Mouse (Mus musculus): ENCODE data around the gene Vmn1r221. TPM values are rescaled to one million over a fixed set of nuclear protein-coding genes. Genes with fewer than 3 reads are reported as not detected.
A peak's percentile ranks its signal among the peaks of the same experiment; 100 is the strongest.
"Not testable (repeated sequence)": the region's sequence is repeated elsewhere in the genome, so short reads cannot be mapped to it uniquely, and the experiment has no call there.

The Vmn1r221 gene
- not detected in 2 replicates for polyA plus RNA-seq (2015; fragmentation: Nextera tagmentation; extraction: Ambion mirVana)

DNA sequence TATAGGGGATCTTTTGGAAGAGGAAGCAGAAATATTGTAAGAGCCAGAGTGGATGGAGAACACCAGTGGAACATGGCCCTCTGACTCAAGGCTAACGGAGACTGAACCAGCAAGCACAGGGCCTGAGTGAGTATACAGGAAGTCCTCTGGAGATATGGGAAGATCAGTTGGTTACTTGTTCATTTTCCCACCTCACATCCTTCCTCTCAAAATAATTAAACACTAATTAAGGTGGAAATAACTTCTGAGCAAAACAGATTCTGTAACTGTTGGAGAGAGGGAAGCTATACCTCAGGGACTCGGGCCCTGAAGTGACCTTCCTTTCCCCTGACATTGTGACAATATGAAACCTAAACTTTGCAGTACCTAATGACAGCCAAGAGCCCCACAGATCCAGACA, at the start of gene Vmn1r221:
Gene Vmn1r221, plus strand, starts transcription at position 301 of the 400 bp plus-strand sequence.
- ATAC-seq; H3K4me1 ChIP-seq (ENCODE audit: control insufficient read depth, insufficient read depth, low read depth, low read length); H3K4me3 ChIP-seq (ENCODE audit: low read length); H3K27ac ChIP-seq (ENCODE audit: low read depth, low read length); H3K9ac ChIP-seq (ENCODE audit: low read depth, low read length); H3K4me2 ChIP-seq (ENCODE audit: low read length); H3K36me3 ChIP-seq (ENCODE audit: control insufficient read depth, insufficient read depth, low read length); H3K9me3 ChIP-seq (ENCODE audit: control insufficient read depth, low read length); H3K27me3 ChIP-seq (replicated peaks; ENCODE audit: control insufficient read depth, insufficient read depth, low read length): not testable (repeated sequence)
- WGBS = 93% methylated on average over 2 of the region's 2 CpGs

DNA sequence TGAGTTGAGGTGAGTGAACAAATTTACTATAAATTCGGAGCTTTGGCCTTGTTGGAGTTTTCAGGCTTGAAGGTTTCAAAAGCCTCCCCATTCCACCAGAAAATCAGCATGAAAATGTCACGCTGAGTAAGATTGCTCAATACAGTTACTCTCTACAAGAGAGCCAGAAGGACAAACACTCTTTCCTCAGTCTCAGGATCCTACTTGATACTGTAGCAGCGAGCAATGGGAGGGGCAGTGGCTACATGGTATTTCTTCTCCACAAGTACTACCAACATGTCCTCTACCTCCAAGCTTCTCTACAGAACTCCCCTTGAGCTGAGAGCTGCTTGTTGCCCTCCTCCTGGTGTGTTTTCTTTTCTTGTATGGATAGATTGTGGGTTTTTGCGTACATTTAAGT, 47.5 kb upstream of the Vmn1r221 start:
- not testable (repeated sequence) for H3K36me3 ChIP-seq (ENCODE audit: control insufficient read depth, insufficient read depth, low read length); H3K27ac ChIP-seq (ENCODE audit: low read depth, low read length); H3K4me2 ChIP-seq (ENCODE audit: low read length); ATAC-seq; H3K9me3 ChIP-seq (ENCODE audit: control insufficient read depth, low read length); H3K27me3 ChIP-seq (replicated peaks; ENCODE audit: control insufficient read depth, insufficient read depth, low read length); H3K4me3 ChIP-seq (ENCODE audit: low read length); H3K9ac ChIP-seq (ENCODE audit: low read depth, low read length); H3K4me1 ChIP-seq (ENCODE audit: control insufficient read depth, insufficient read depth, low read depth, low read length)
- WGBS = 82% methylated on average over 4 of the region's 4 CpGs

DNA sequence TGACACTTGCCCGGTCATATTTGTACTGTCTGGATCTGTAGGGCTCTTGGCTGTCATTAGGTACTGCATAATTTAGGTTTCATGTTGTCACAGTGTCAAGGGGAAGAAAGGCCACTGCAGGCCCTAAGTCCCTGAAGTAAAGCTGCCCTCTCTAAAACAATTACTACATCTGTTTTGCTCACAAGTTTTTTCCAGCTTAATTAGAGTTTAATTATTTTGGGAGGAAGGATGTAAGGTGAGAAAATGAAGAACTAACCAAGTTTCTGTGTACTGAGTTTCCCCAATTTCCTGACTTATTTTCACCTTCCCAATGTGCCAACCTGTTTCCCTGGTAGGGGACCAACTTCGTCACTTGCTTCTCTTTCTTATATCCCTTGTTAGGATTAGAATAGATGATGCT, 26.1 kb upstream of the Vmn1r221 start, which contains the start of gene Vmn1r220:
Gene Vmn1r220, minus strand, starts transcription at position 101 of the 400 bp plus-strand sequence.
- Histone ChIP-seq H3K9me3 (ENCODE audit: control insufficient read depth, low read length) (no peaks in the 10 kb centered on the region), H3K36me3 (ENCODE audit: control insufficient read depth, insufficient read depth, low read length) (no peaks in the 10 kb centered on the region), H3K4me3 (ENCODE audit: low read length) (no peak within 1 kb of the TSS), H3K4me2 (ENCODE audit: low read length) (no peak within 1 kb of the TSS), H3K4me1 (ENCODE audit: control insufficient read depth, insufficient read depth, low read depth, low read length) (no peaks in the 10 kb centered on the region), H3K9ac (ENCODE audit: low read depth, low read length) (no peak within 1 kb of the TSS), H3K27ac (ENCODE audit: low read depth, low read length) (no peak within 1 kb of the TSS), H3K27me3 (replicated peaks; ENCODE audit: control insufficient read depth, insufficient read depth, low read length) (no peaks in the 10 kb centered on the region)
- no peak for ATAC-seq
- WGBS = 80% methylated on average over 2 of the region's 2 CpGs

DNA sequence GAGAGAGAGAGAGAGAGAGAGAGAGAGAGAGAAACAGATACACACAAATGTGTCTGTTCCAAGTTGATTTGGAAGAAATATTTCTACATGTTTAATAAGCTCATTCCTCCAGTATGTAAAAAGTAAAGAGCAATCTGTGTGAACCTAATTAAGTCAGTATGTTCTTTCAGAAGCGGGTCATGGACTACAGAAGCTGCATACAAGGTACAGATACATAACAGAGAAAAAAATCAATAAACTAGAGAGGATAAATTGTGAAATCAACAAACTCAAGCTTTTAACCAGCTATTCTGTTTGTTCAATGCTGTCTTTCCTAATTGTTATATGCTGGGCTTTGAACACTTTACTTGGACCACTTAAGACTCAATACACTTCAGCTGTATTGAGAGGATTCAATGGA, 10.0 kb upstream of the Vmn1r221 start:
- not testable (repeated sequence) for H3K4me2 ChIP-seq (ENCODE audit: low read length); H3K4me1 ChIP-seq (ENCODE audit: control insufficient read depth, insufficient read depth, low read depth, low read length); H3K9me3 ChIP-seq (ENCODE audit: control insufficient read depth, low read length); H3K27me3 ChIP-seq (replicated peaks; ENCODE audit: control insufficient read depth, insufficient read depth, low read length); H3K4me3 ChIP-seq (ENCODE audit: low read length); H3K36me3 ChIP-seq (ENCODE audit: control insufficient read depth, insufficient read depth, low read length); H3K27ac ChIP-seq (ENCODE audit: low read depth, low read length); H3K9ac ChIP-seq (ENCODE audit: low read depth, low read length); ATAC-seq
- WGBS = 85% methylated on average over 1 of the region's 1 CpGs

DNA sequence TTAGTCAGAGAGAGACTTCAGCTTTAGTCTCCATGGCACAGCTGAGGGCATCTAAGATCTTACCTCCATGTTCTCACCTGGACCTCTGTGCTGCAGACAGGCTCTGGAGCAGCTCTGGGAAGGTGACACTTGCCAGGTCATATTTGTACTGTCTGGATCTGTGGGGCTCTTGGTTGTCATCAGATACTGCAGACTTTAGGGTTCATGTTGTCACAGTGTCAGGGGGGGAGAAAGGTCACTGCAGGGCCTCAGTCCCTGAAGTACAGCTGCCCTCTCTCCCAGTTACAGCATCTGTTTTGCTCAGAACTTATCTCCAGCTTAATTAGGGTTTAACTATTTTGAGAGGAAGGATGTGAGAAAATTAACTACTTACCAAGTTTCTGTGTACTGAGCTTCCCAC, 21.9 kb downstream of the Vmn1r221 start, which contains the start of gene Vmn1r222:
Gene Vmn1r222, minus strand, starts transcription at position 101 of the 400 bp plus-strand sequence.
- H3K36me3 ChIP-seq (ENCODE audit: control insufficient read depth, insufficient read depth, low read length); H3K27me3 ChIP-seq (replicated peaks; ENCODE audit: control insufficient read depth, insufficient read depth, low read length); ATAC-seq; H3K27ac ChIP-seq (ENCODE audit: low read depth, low read length); H3K9me3 ChIP-seq (ENCODE audit: control insufficient read depth, low read length); H3K4me3 ChIP-seq (ENCODE audit: low read length); H3K4me2 ChIP-seq (ENCODE audit: low read length); H3K9ac ChIP-seq (ENCODE audit: low read depth, low read length); H3K4me1 ChIP-seq (ENCODE audit: control insufficient read depth, insufficient read depth, low read depth, low read length): not testable (repeated sequence)

DNA sequence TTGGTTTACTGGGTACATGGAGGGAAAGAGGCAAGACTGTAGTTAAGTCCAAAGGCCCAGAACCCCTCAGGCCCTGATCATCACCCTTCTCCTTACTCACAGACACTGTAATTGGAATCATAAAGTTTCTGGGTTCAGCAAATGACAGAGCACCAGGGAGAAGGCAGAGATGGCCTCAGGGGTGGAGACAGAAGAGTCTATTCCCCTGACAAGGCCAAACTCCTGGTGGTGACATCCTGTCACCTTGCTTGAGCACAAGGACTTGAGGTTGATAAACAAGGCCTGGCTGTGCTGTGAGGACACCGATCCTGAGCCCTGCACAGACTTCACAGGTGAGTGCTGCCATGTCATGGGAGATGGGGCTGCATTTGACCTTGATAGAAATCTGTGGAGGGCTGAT, 32.9 kb downstream of the Vmn1r221 start, which contains the start of gene Vmn1r223:
Gene Vmn1r223, plus strand, starts transcription at position 301 of the 400 bp plus-strand sequence.
- H3K9ac ChIP-seq (ENCODE audit: low read depth, low read length); H3K4me2 ChIP-seq (ENCODE audit: low read length); H3K27me3 ChIP-seq (replicated peaks; ENCODE audit: control insufficient read depth, insufficient read depth, low read length); H3K27ac ChIP-seq (ENCODE audit: low read depth, low read length); H3K36me3 ChIP-seq (ENCODE audit: control insufficient read depth, insufficient read depth, low read length); H3K9me3 ChIP-seq (ENCODE audit: control insufficient read depth, low read length); H3K4me1 ChIP-seq (ENCODE audit: control insufficient read depth, insufficient read depth, low read depth, low read length); ATAC-seq; H3K4me3 ChIP-seq (ENCODE audit: low read length): not testable (repeated sequence)
- WGBS = 100% methylated on average over 1 of the region's 1 CpGs

DNA sequence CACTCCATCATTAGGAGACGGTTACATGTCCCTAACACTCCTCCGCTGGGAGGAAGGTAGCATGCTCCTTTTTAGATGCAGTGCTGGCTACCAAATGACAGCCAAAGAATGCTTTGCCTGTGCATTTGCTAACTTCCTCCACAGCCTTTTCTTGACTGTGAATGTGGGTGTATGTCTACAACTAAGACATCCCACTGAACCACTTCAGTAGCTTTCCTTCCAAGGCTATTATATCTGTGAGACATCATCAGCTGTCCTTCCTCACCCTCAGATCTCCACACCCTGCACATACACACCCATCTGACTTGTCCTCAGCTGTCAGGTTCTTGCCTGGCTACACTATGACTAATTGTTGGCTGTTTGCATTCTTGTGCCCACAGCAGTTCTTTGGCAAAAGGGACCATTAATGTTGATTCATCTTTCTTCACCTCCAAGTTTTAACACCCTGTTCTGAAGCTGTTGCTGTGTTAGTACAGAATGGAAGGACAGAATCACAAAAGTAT, 44.7 kb downstream of the Vmn1r221 start:
- no peaks in the 10 kb centered on the region for H3K4me1 ChIP-seq (ENCODE audit: control insufficient read depth, insufficient read depth, low read depth, low read length)
- no peak for ATAC-seq
- H3K27me3 ChIP-seq (replicated peaks; ENCODE audit: control insufficient read depth, insufficient read depth, low read length) = no peaks in the 10 kb centered on the region
- H3K27ac ChIP-seq (ENCODE audit: low read depth, low read length) = no peak overlapping the region
- WGBS = 95% methylated on average over 2 of the region's 2 CpGs
- no peak overlapping the region for H3K4me2 ChIP-seq (ENCODE audit: low read length)
- no peak overlapping the region for H3K4me3 ChIP-seq (ENCODE audit: low read length)
- no peak overlapping the region for H3K9ac ChIP-seq (ENCODE audit: low read depth, low read length)
- no peaks in the 10 kb centered on the region; the same call in 1 of the 2 replicates for H3K9me3 ChIP-seq (ENCODE audit: control insufficient read depth, low read length)
- no peaks in the 10 kb centered on the region for H3K36me3 ChIP-seq (ENCODE audit: control insufficient read depth, insufficient read depth, low read length)

DNA sequence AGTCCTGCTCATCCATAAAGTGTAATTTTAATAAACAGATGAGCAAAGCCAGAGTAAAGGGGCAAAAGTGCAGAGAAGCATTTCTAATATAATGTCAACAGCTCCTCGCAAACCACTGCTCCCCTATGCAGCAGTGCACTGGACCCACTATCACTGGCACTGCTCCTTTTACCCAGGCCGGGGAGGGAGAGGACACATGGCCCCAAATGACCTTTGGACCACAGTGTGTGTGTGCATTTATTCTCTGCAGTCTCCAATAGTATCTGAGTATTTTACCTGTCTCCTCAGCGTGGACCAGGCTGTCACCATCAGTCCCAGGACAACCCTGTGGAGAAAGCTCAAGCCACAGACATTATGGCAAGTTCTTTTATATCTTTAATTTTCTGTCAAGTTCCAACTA, 54.7 kb downstream of the Vmn1r221 start:
- H3K9ac ChIP-seq (ENCODE audit: low read depth, low read length); H3K4me2 ChIP-seq (ENCODE audit: low read length); ATAC-seq; H3K9me3 ChIP-seq (ENCODE audit: control insufficient read depth, low read length); H3K4me3 ChIP-seq (ENCODE audit: low read length); H3K27me3 ChIP-seq (replicated peaks; ENCODE audit: control insufficient read depth, insufficient read depth, low read length); H3K4me1 ChIP-seq (ENCODE audit: control insufficient read depth, insufficient read depth, low read depth, low read length); H3K36me3 ChIP-seq (ENCODE audit: control insufficient read depth, insufficient read depth, low read length); H3K27ac ChIP-seq (ENCODE audit: low read depth, low read length): not testable (repeated sequence)
- 91% methylated on average over 2 of the region's 3 CpGs for WGBS

DNA sequence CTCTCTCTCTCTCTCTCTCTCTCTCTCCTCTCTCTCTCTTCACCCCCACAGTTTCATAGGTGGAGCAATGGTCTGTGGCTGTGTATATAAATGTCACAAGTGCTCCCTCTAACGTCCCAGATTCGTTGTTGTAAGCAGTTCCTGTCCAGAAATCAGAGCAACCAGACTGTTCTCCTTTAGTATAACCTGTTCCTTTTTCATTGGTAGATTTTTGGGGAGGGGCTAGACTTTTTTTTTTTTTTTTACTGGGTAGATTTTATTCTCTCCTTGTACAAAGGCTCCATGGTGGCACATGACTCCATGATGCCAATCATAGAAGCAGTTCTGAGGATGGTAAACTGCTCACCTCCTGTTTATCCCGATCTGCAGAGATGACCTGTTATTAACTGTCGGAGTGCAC, 55.2 kb downstream of the Vmn1r221 start:
- H3K9ac ChIP-seq (ENCODE audit: low read depth, low read length); H3K27me3 ChIP-seq (replicated peaks; ENCODE audit: control insufficient read depth, insufficient read depth, low read length); H3K9me3 ChIP-seq (ENCODE audit: control insufficient read depth, low read length); H3K36me3 ChIP-seq (ENCODE audit: control insufficient read depth, insufficient read depth, low read length); H3K27ac ChIP-seq (ENCODE audit: low read depth, low read length); H3K4me1 ChIP-seq (ENCODE audit: control insufficient read depth, insufficient read depth, low read depth, low read length): not testable (repeated sequence)
- H3K4me2 ChIP-seq (ENCODE audit: low read length) = peak overlapping the region; percentile 54
- ATAC-seq = peak; percentile 93
- 46% methylated on average over 4 of the region's 4 CpGs for WGBS
- H3K4me3 ChIP-seq (ENCODE audit: low read length) = peak overlapping the region; percentile 41; the same call in 1 of the 2 replicates

Data from hindbrain, embryonic 16.5 days (tissue).